33 mouse cellular contexts compared by ENCODE assay signal in the genomic region with DNA sequence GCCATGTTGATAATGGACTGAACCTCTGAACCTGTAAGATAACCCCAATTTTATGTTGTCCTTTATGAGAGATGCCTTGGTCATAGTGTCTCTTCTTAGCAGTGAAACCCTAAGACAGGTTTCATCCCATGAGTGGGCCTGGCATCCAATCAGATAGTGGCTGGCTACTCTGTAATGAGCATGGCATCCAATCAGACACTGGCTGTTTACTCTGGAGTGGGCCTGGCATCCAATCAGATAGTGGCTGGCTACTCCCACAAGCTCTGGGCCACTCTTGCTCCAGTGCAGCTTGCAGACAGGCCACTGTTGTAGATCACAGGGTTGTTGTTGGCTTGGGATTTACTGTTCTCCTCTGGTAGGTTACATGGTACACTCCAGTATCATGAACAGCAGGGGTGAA. TPM values are rescaled to one million over a fixed set of nuclear protein-coding genes. Genes with fewer than 3 reads are reported as not detected.
DNase-seq lines count a peak whose midpoint lies in the region; ATAC-seq lines count a peak whose summit lies in the region.
"Had no signal": no experiment of that assay in that cellular context is flagged by ENCODE, and none has a peak within 500 bp of the region (broad histone marks: within the 10 kb centered on the region; RNA-seq: fewer than 3 reads in every experiment).

No protein-coding gene starts in this region.

- no peaks in the 10 kb centered on the region for H3K27me3 ChIP-seq in liver, embryonic 13.5 days
- no peaks in the 10 kb centered on the region for H3K27me3 ChIP-seq in liver, embryonic 12.5 days (replicated peaks)
- H3K27me3 ChIP-seq: embryonic facial prominence, embryonic 13.5 days; forebrain, embryonic 13.5 days; heart, embryonic 12.5 days; heart, embryonic 15.5 days had no signal

- H3K36me3 ChIP-seq in liver, embryonic 13.5 days = no peaks in the 10 kb centered on the region
- H3K36me3 ChIP-seq in liver, embryonic 12.5 days = no peaks in the 10 kb centered on the region
- H3K36me3 ChIP-seq: embryonic facial prominence, embryonic 10.5 days; embryonic facial prominence, embryonic 13.5 days; heart, embryonic 12.5 days; heart, embryonic 15.5 days had no signal

- H3K9me3 ChIP-seq in liver, embryonic 13.5 days (replicated peaks) = no peaks in the 10 kb centered on the region
- H3K9me3 ChIP-seq in liver, embryonic 12.5 days (replicated peaks) = no peaks in the 10 kb centered on the region
- H3K9me3 ChIP-seq: embryonic facial prominence, embryonic 10.5 days; embryonic facial prominence, embryonic 13.5 days; forebrain, embryonic 13.5 days; heart, embryonic 12.5 days; heart, embryonic 15.5 days had no signal

- ATAC-seq in liver, embryonic 13.5 days (ENCODE audit: low read depth) = peak; percentile 39; the same call in 1 of the 2 replicates
- no peak for ATAC-seq in liver, embryonic 12.5 days
- peak; percentile 58; the same call in 1 of the 2 replicates for ATAC-seq in megakaryocyte progenitor cell, adult 5-6 weeks (replicated peaks; ENCODE audit: poor library complexity)
- ATAC-seq: activated CD4-positive, CD25-positive, alpha-beta regulatory T cell, adult 4 months; forebrain, embryonic 13.5 days; forebrain, embryonic 16.5 days; hindbrain, postnatal 0 days had no signal

- H3K4me1 ChIP-seq in liver, embryonic 13.5 days (replicated peaks) = no peaks in the 10 kb centered on the region
- H3K4me1 ChIP-seq in liver, embryonic 12.5 days = no peaks in the 10 kb centered on the region
- H3K4me1 ChIP-seq: embryonic facial prominence, embryonic 13.5 days; heart, embryonic 12.5 days; heart, embryonic 15.5 days had no signal

- no peak overlapping the region for H3K4me3 ChIP-seq in liver, embryonic 13.5 days (replicated peaks)
- no peak overlapping the region for H3K4me3 ChIP-seq in liver, embryonic 12.5 days
- H3K4me3 ChIP-seq: embryonic facial prominence, embryonic 10.5 days; embryonic facial prominence, embryonic 13.5 days; erythroblast, embryonic 14.5 days; forebrain, embryonic 13.5 days; gastrocnemius, adult 2 months; heart, embryonic 12.5 days; heart, embryonic 15.5 days had no signal

- H3K27ac ChIP-seq in liver, embryonic 13.5 days = no peak overlapping the region
- H3K27ac ChIP-seq in liver, embryonic 12.5 days = no peak overlapping the region
- H3K27ac ChIP-seq: embryonic facial prominence, embryonic 10.5 days; embryonic facial prominence, embryonic 13.5 days; forebrain, embryonic 13.5 days; gastrocnemius, adult 2 months; heart, embryonic 15.5 days; hindbrain, embryonic 14.5 days; hindbrain, postnatal 0 days had no signal

- H3K4me2 ChIP-seq in liver, embryonic 13.5 days = no peak overlapping the region
- no peak overlapping the region for H3K4me2 ChIP-seq in liver, embryonic 12.5 days
- H3K4me2 ChIP-seq: embryonic facial prominence, embryonic 13.5 days; forebrain, embryonic 13.5 days; heart, embryonic 12.5 days; heart, embryonic 15.5 days; hindbrain, embryonic 14.5 days had no signal

- no peak for DNase-seq in liver, embryonic 13.5 days
- peak; percentile 34 for DNase-seq in testis, postnatal 10 days (ENCODE audit: low spot score)
- no peak for DNase-seq in lung, postnatal 25 days (ENCODE audit: low spot score)
- DNase-seq in layer of hippocampus, postnatal 10 days (ENCODE audit: low spot score in 2 of 2) = no peak
- DNase-seq: adrenal gland, adult 8-10 months; adrenal gland, postnatal 25 days; cerebellum, adult 11-12 months; cerebellum, adult 8-10 months; cerebellum, postnatal 10 days; cerebellum, postnatal 36 days; embryo, embryonic 11 days; gastrocnemius, adult 2 months; gastrocnemius, postnatal 14 days; heart, postnatal 10 days; heart, postnatal 36 days had no signal

- H3K9ac ChIP-seq in liver, embryonic 13.5 days = no peak overlapping the region
- H3K9ac ChIP-seq in liver, embryonic 12.5 days = no peak overlapping the region
- H3K9ac ChIP-seq: embryonic facial prominence, embryonic 13.5 days; forebrain, embryonic 13.5 days; heart, embryonic 12.5 days; heart, embryonic 15.5 days; hindbrain, embryonic 14.5 days had no signal

RNA-seq across cellular contexts. Expression of gene Higd1a, which starts 15.4 kb away (rescaled TPM):
- polyA plus RNA-seq in liver, embryonic 13.5 days (2015; fragmentation: Nextera tagmentation; extraction: Ambion mirVana) = 105 and 113 TPM in 2 replicates
- polyA plus RNA-seq in liver, embryonic 12.5 days (2016; fragmentation: Nextera tagmentation; extraction: Ambion mirVana) = 135 and 145 TPM in 2 replicates
- total RNA-seq in megakaryocyte progenitor cell, adult 5-6 weeks (2015) = 89.9 and 101 TPM in 2 replicates
- total RNA-seq in megakaryocyte progenitor cell, adult 5-6 weeks (2017) = 14.1 and 21.7 TPM in 2 replicates
- total RNA-seq in layer of hippocampus, postnatal 10 days (2021) = 100 to 1,000 TPM in 1 of 2 experiments, 10 to 100 TPM in 1; 99.3 to 103 TPM

RNA-seq across cellular contexts. Expression of gene Ackr2, which starts 24.6 kb away (rescaled TPM):
- polyA plus RNA-seq in liver, embryonic 13.5 days (2015; fragmentation: Nextera tagmentation; extraction: Ambion mirVana) = 0.21 and 0.27 TPM in 2 replicates
- polyA plus RNA-seq in liver, embryonic 12.5 days (2016; fragmentation: Nextera tagmentation; extraction: Ambion mirVana) = 0.16 and 0.19 TPM in 2 replicates
- not detected in 2 replicates for total RNA-seq in megakaryocyte progenitor cell, adult 5-6 weeks (2015)
- not detected in 2 replicates for total RNA-seq in megakaryocyte progenitor cell, adult 5-6 weeks (2017)
- total RNA-seq in layer of hippocampus, postnatal 10 days (2021) = 1 to 10 TPM; 2.4 to 4.1 TPM
- polyA plus RNA-seq: activated CD4-positive, CD25-positive, alpha-beta regulatory T cell, adult 4 months; embryonic facial prominence, embryonic 13.5 days; erythroblast, embryonic 14.5 days had no signal

RNA-seq across cellular contexts. Expression of gene Ccdc13, which starts 34.3 kb away (rescaled TPM):
- not detected in 2 replicates for polyA plus RNA-seq in liver, embryonic 13.5 days (2015; fragmentation: Nextera tagmentation; extraction: Ambion mirVana)
- not detected in 2 replicates for polyA plus RNA-seq in liver, embryonic 12.5 days (2016; fragmentation: Nextera tagmentation; extraction: Ambion mirVana)
- 0.42 TPM in 1 of 2 replicates, not detected in the other for total RNA-seq in megakaryocyte progenitor cell, adult 5-6 weeks (2015)
- not detected in 2 replicates for total RNA-seq in megakaryocyte progenitor cell, adult 5-6 weeks (2017)
- 1 to 10 TPM; 6.6 to 7.7 TPM for total RNA-seq in layer of hippocampus, postnatal 10 days (2021)
- total RNA-seq: heart, postnatal 10 days; heart, postnatal 36 days had no signal
- polyA plus RNA-seq: activated CD4-positive, CD25-positive, alpha-beta regulatory T cell, adult 4 months; erythroblast, embryonic 14.5 days; heart, embryonic 15.5 days had no signal

RNA-seq across cellular contexts. Expression of gene Cyp8b1, which starts 42.5 kb away (rescaled TPM):
- polyA plus RNA-seq in liver, embryonic 13.5 days (2015; fragmentation: Nextera tagmentation; extraction: Ambion mirVana) = 0.46 and 0.63 TPM in 2 replicates
- 0.22 and 0.27 TPM in 2 replicates for polyA plus RNA-seq in liver, embryonic 12.5 days (2016; fragmentation: Nextera tagmentation; extraction: Ambion mirVana)
- total RNA-seq in megakaryocyte progenitor cell, adult 5-6 weeks (2015) = not detected in 2 replicates
- not detected in 2 replicates for total RNA-seq in megakaryocyte progenitor cell, adult 5-6 weeks (2017)
- not detected for total RNA-seq in layer of hippocampus, postnatal 10 days (2021)
- total RNA-seq: ES-E14; gastrocnemius, adult 2 months; gastrocnemius, postnatal 14 days; heart, adult 8-10 months; heart, postnatal 10 days; heart, postnatal 36 days; hindbrain, postnatal 0 days had no signal
- polyA plus RNA-seq: activated CD4-positive, CD25-positive, alpha-beta regulatory T cell, adult 4 months; brain, embryonic 14.5 days; cortical plate, adult 2 months; embryonic facial prominence, embryonic 10.5 days; embryonic facial prominence, embryonic 13.5 days; erythroblast, embryonic 14.5 days; forebrain, embryonic 13.5 days; forebrain, embryonic 16.5 days; frontal cortex, adult 2 months; heart, embryonic 12.5 days; heart, embryonic 15.5 days; hindbrain, embryonic 11.5 days; hindbrain, embryonic 14.5 days; hindbrain, postnatal 0 days had no signal

Comparison
In these comparisons a context has a peak if more than half of its experiments do, and no peak if none do; other contexts are left out.
1. RNA of gene Ccdc13, which starts 34.3 kb away (total RNA-seq): 6.6 to 7.7 TPM in layer of hippocampus, postnatal 10 days; 0.42 TPM in megakaryocyte progenitor cell, adult 5-6 weeks; every median in the first group is over 4 times any median in the second.